Mouse (Mus musculus): ENCODE measurements around the gene 3110001I22Rik. TPM values are rescaled to one million over a fixed set of nuclear protein-coding genes. Genes with fewer than 3 reads are reported as not detected.

The 3110001I22Rik gene
- polyA plus RNA-seq, 1 experiment from 2014 or later, result 8.5 TPM

- DNase-seq (ENCODE audit: low spot score), result no peak
Measured at GRCm38 (mm10) chr16:13716821-13717553, 45.3 kb downstream of the 3110001I22Rik start.

- peak; percentile 3 for DNase-seq (ENCODE audit: low spot score)
Measured at GRCm38 (mm10) chr16:13722937-13723336, 51.2 kb downstream of the 3110001I22Rik start.

GRCm38 (mm10) chr16:13727811-13728335, 56.1 kb downstream of the 3110001I22Rik start:
- no peak for DNase-seq (ENCODE audit: low spot score)

Other genes with a start within 250 kb of the 3110001I22Rik start
- 41.7 TPM in 2 replicates for gene Parn, start 3.8 kb upstream of the 3110001I22Rik start, polyA plus RNA-seq (2015; fragmentation: Nextera tagmentation; extraction: Ambion mirVana)
- gene Bfar, start 71 bp upstream of the 3110001I22Rik start, polyA plus RNA-seq (2015; fragmentation: Nextera tagmentation; extraction: Ambion mirVana), result 39.4 and 40.5 TPM in 2 replicates
- gene Pla2g10, start 59.1 kb downstream of the 3110001I22Rik start, polyA plus RNA-seq (2015; fragmentation: Nextera tagmentation; extraction: Ambion mirVana), result 0.67 and 1.1 TPM in 2 replicates
- gene Rrn3, start 108.8 kb downstream of the 3110001I22Rik start, polyA plus RNA-seq (2015; fragmentation: Nextera tagmentation; extraction: Ambion mirVana), result 48.8 and 51.5 TPM in 2 replicates
- gene Ntan1, start 146.9 kb downstream of the 3110001I22Rik start, polyA plus RNA-seq (2015; fragmentation: Nextera tagmentation; extraction: Ambion mirVana), result 150 and 155 TPM in 2 replicates
- gene Pdxdc1, start 231.2 kb downstream of the 3110001I22Rik start, polyA plus RNA-seq (2015; fragmentation: Nextera tagmentation; extraction: Ambion mirVana), result 36.3 and 38.5 TPM in 2 replicates
- 0.79 and 1.3 TPM in 2 replicates for gene Mpv17l, start 231.2 kb downstream of the 3110001I22Rik start, polyA plus RNA-seq (2015; fragmentation: Nextera tagmentation; extraction: Ambion mirVana)